Mouse (Mus musculus) kidney, adult 2 months (tissue): ENCODE results near the gene Opa1. TPM values are rescaled to one million over a fixed set of nuclear protein-coding genes. Genes with fewer than 3 reads are reported as not detected.

Experiments used
- DNase-seq: peaks from one replicate; pipeline ENCODE4 v3.0.0; 2021
- H3K27ac ChIP-seq: fragments of 200-500 bp; 2 replicates; pipeline ENCODE4 v1.5.1; 2012; ENCODE audit warnings: low read depth, low read length, control low read depth, inconsistent platforms; ENCODE audit not compliant: insufficient read depth
- H3K27me3 ChIP-seq: fragments of 200-500 bp; replicated peaks from 2 replicates; pipeline ENCODE4 v1.6.1; 2012; ENCODE audit warnings: mild to moderate bottlenecking, moderate library complexity, low read length, inconsistent platforms; ENCODE audit not compliant: control insufficient read depth, insufficient read depth
- H3K36me3 ChIP-seq: fragments of 200-500 bp; 2 replicates; pipeline ENCODE4 v1.6.1; 2012; ENCODE audit warnings: mild to moderate bottlenecking, moderate library complexity, low read length, inconsistent platforms; ENCODE audit not compliant: control insufficient read depth, insufficient read depth
- H3K4me1 ChIP-seq: fragments of 200-500 bp; 2 replicates; pipeline ENCODE4 v1.6.1; 2011; ENCODE audit warnings: low read length; ENCODE audit not compliant: control insufficient read depth, insufficient read depth
- H3K4me3 ChIP-seq: fragments of 200-500 bp; 2 replicates; pipeline ENCODE4 v1.5.1; 2011; ENCODE audit warnings: mild to moderate bottlenecking, low read depth, low read length, control low read depth; ENCODE audit not compliant: insufficient read depth
- CTCF ChIP-seq: fragments of 200-500 bp; conservative IDR thresholded peaks from 2 replicates; pipeline ENCODE4 v1.5.1; 2011; ENCODE audit warnings: low read depth, mild to moderate bottlenecking, control low read depth, low read length, moderate library complexity, mixed read lengths; ENCODE audit not compliant: insufficient read depth, insufficient read length
- POLR2A ChIP-seq: fragments of 200-500 bp; IDR thresholded peaks from one replicate; pipeline ENCODE4 v1.6.1; 2011; ENCODE audit warnings: low read depth, low read length, control low read depth
- WGBS: fragments of 180-500 bp; shearing (Covaris S2); methylation state at CpG from one replicate; pipeline ENCODE4 v1.1.7; 2018; 5-methylcytosine and 5-hydroxymethylcytosine counted together
- polyA plus RNA-seq: library from polyadenylated mRNA; depleted of rRNA; stranded (reverse); fragments of >200 nt; gene quantifications from 2 replicates; pipeline ENCODE4 v1.2.3, GENCODE M21; 2012

The Opa1 gene
- polyA plus RNA-seq, 1 experiment: 19.4 TPM

GRCm38 (mm10) chr16:29646202-29646601, 67.1 kb downstream of the Opa1 start:
- H3K27me3 ChIP-seq: no peaks in the 10 kb centered on the region
- no peak overlapping the region for H3K4me3 ChIP-seq
- TF ChIP-seq CTCF (no peak), POLR2A (no peak)
- H3K27ac ChIP-seq: no peak overlapping the region
- H3K36me3 ChIP-seq: peaks cover 5% of the 10 kb centered on the region
- no peak for DNase-seq
- H3K4me1 ChIP-seq: no peaks in the 10 kb centered on the region

DNA sequence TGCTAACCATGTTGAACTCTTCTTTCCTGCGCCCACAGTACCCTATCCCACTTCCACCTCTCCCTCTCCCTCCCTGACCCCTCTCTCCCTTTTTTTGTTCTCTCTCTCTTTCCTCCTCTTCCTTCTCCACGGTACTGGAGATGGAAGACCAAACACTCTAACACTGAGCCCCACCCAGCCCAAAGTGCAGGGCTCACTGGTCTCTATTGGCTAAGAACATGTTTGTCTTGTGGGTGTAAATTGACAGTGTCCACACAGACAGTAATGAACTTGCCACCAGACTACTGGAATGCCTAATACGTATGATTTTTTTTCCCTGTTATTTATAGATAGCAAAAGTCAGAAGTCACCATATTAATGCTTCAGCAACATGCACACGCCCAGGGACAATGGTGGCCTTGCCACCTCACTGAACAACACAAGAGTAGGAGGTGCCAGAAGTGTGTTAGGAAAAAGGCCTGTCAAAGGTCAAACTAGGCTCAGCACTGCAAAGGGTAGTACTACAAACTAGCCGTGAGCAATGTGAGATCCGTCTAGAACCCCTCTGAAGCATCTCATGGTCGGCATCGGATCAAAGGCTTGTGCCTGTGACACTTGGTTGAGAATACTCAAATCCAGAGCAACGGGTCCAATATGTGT, 77.2 kb downstream of the Opa1 start:
- H3K4me3 ChIP-seq: no peak overlapping the region
- no peaks in the 10 kb centered on the region for H3K27me3 ChIP-seq
- H3K4me1 ChIP-seq: no peaks in the 10 kb centered on the region
- no peaks in the 10 kb centered on the region; the same call in 1 of the 2 replicates for H3K36me3 ChIP-seq
- no peak overlapping the region for H3K27ac ChIP-seq
- no peak for DNase-seq
- WGBS: 66% methylated on average over 9 of the region's 9 CpGs
- no peak for TF ChIP-seq POLR2A
- TF ChIP-seq CTCF: no peak

DNA sequence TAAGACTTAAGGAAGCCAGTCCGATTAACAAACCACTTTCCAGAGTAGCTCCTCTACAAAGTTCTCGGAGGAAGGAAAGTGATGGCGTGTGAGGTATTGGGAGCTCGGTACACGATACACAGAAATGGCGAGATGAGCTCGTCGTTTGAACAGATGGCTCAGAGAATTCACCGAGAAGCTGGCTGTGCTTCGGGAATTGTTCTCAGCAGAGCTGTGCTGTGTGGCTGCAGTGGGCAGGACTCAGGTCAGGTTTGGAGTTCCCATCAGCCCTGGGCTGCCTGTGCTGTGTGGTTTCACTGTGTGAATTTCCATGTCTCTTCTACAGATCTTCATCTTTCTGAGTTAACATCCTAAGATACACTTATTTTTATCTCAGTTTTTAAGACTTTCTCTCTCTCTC, 77.8 kb downstream of the Opa1 start:
- 66% methylated on average over 10 of the region's 10 CpGs for WGBS
- Histone ChIP-seq H3K36me3 (no peaks in the 10 kb centered on the region), H3K27ac (no peak overlapping the region), H3K27me3 (no peaks in the 10 kb centered on the region), H3K4me3 (no peak overlapping the region), H3K4me1 (no peaks in the 10 kb centered on the region)
- no peak for DNase-seq
- TF ChIP-seq POLR2A (no peak), CTCF (no peak)

GRCm38 (mm10) chr16:29657650-29658548, 78.8 kb downstream of the Opa1 start:
- TF ChIP-seq POLR2A (no peak), CTCF (no peak)
- H3K27ac ChIP-seq: no peak overlapping the region
- DNase-seq: no peak
- H3K4me1 ChIP-seq: no peaks in the 10 kb centered on the region
- H3K36me3 ChIP-seq: no peaks in the 10 kb centered on the region
- H3K27me3 ChIP-seq: no peaks in the 10 kb centered on the region
- H3K4me3 ChIP-seq: no peak overlapping the region
- WGBS: 16% methylated on average over 18 of the region's 18 CpGs

DNA sequence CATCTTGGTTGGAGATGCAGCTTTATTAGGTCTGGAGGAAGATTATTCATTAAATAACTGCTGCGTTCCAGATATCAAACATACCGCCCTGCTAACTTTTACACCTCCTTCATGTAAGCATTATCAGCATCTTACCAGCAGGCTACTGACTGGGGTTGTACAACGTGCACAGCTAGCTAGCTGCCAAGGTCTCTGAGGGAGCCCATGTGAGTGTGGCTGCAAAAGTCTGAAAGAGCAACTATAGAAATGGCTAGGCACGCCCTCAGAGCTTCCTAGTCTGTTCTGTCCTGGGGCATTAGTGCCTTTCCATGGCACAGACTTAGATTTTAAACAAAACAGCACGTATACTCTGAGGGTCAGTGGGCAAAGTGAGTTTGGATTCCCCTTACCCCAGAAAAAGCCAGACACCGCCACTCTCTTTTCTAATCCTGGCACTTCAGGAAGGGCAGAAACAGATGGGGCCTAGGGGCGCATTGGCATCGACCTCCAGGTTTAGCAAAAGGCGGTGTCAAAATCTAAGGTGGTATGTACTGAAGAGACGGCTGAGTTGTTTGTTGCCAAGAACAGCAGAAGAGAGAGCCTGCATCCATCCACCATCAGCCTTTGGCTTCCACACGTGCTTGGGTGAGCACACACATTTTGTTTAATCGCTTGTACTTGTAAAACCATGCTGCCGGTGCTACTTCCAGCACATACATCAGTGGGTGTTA, 80.1 kb downstream of the Opa1 start:
- WGBS: 89% methylated on average over 13 of the region's 13 CpGs
- TF ChIP-seq CTCF (no peak), POLR2A (no peak)
- Histone ChIP-seq H3K4me3 (no peak overlapping the region), H3K27ac (no peak overlapping the region), H3K36me3 (no peaks in the 10 kb centered on the region), H3K27me3 (no peaks in the 10 kb centered on the region), H3K4me1 (no peaks in the 10 kb centered on the region)
- DNase-seq: no peak

GRCm38 (mm10) chr16:29663042-29663758, 84.1 kb downstream of the Opa1 start:
- no peak for DNase-seq
- TF ChIP-seq POLR2A (no peak), CTCF (no peak)
- Histone ChIP-seq H3K4me1 (no peaks in the 10 kb centered on the region), H3K27ac (no peak overlapping the region), H3K27me3 (no peaks in the 10 kb centered on the region), H3K36me3 (no peaks in the 10 kb centered on the region), H3K4me3 (no peak overlapping the region)
- WGBS: 73% methylated on average over 6 of the region's 6 CpGs
